ENCODE assay signal across 8 mouse cellular contexts in genomic region chr17:34309683-34310385, GRCm38 (mm10). TPM values are rescaled to one million over a fixed set of nuclear protein-coding genes. Genes with fewer than 3 reads are reported as not detected.
DNase-seq lines count a peak whose midpoint lies in the region; ATAC-seq lines count a peak whose summit lies in the region.

No protein-coding gene starts in this region.

- no peaks in the 10 kb centered on the region for H3K27me3 ChIP-seq in intestine, embryonic 15.5 days (replicated peaks)
- peaks cover 10% of the 10 kb centered on the region for H3K27me3 ChIP-seq in megakaryocyte, embryonic 14.5 days (replicated peaks)

- no peaks in the 10 kb centered on the region for H3K36me3 ChIP-seq in intestine, embryonic 15.5 days
- no peaks in the 10 kb centered on the region for H3K36me3 ChIP-seq in megakaryocyte, embryonic 14.5 days (replicated peaks; ENCODE audit: low read length)

- peak overlapping the region; percentile 78 for H3K4me2 ChIP-seq in intestine, embryonic 15.5 days (replicated peaks)

- peak; percentile 87 for DNase-seq in adrenal gland, postnatal 14 days
- peak; percentile 74 for DNase-seq in embryo, embryonic 10.5 days (ENCODE audit: low spot score)
- DNase-seq in gastrocnemius, postnatal 36 days, result peak; percentile 35 to 40
- DNase-seq in left cerebral cortex, postnatal 25 days (ENCODE audit: low spot score in 2 of 2), result peak; percentile 69 to 78
- DNase-seq in right cerebral cortex, postnatal 14 days, result peak; percentile 70
- DNase-seq in adipocyte (ENCODE audit: low spot score), result no peak

- peak overlapping the region; percentile 54 for H3K4me3 ChIP-seq in intestine, embryonic 15.5 days (replicated peaks)
- peak overlapping the region; percentile 86 for H3K4me3 ChIP-seq in megakaryocyte, embryonic 14.5 days (replicated peaks)

- peak; percentile 89 for ATAC-seq in intestine, embryonic 15.5 days

- 24% methylated on average over 38 of the region's 38 CpGs for WGBS in intestine, embryonic 15.5 days

- peak overlapping the region; percentile 55 for H3K9ac ChIP-seq in intestine, embryonic 15.5 days

- intact Hi-C loops in gastrocnemius, postnatal 36 days (cut with DNase I), result no loop called here
- intact Hi-C loops in left cerebral cortex, postnatal 25 days (cut with DNase I), result no loop called here

- no peaks in the 10 kb centered on the region for H3K9me3 ChIP-seq in intestine, embryonic 15.5 days
- peaks cover 11% of the 10 kb centered on the region for H3K9me3 ChIP-seq in megakaryocyte, embryonic 14.5 days

- H3K27ac ChIP-seq in intestine, embryonic 15.5 days, result no peak overlapping the region

- H3K4me1 ChIP-seq in intestine, embryonic 15.5 days (replicated peaks), result 0 out of 2 replicates have a peak, but pooled peaks cover 2% of the 10 kb centered on the region
- peaks cover 38% of the 10 kb centered on the region for H3K4me1 ChIP-seq in megakaryocyte, embryonic 14.5 days

RNA-seq across cellular contexts. Expression of gene H2-Eb1, which starts 4.2 kb away (rescaled TPM):
- total RNA-seq in adrenal gland, postnatal 14 days (2021), result 22.8 and 92.3 TPM in 2 replicates
- 1 to 10 TPM; 6.8 to 7.0 TPM for total RNA-seq in gastrocnemius, postnatal 36 days (2021)
- polyA plus RNA-seq in intestine, embryonic 15.5 days (2015; fragmentation: Nextera tagmentation; extraction: Ambion mirVana), result 6.9 and 7.4 TPM in 2 replicates
- total RNA-seq in left cerebral cortex, postnatal 25 days (2021), result 1 to 10 TPM; 2.9 to 3.4 TPM
- 2.8 TPM in 1 of 2 replicates, not detected in the other for polyA plus RNA-seq in megakaryocyte, embryonic 14.5 days (2012; ENCODE audit: insufficient read depth, low replicate concordance)

RNA-seq across cellular contexts. Expression of gene H2-Eb2, which starts 15.6 kb away (rescaled TPM):
- total RNA-seq in adrenal gland, postnatal 14 days (2021), result 1.1 TPM in 1 of 2 replicates, not detected in the other
- total RNA-seq in gastrocnemius, postnatal 36 days (2021), result not detected
- not detected in 2 replicates for polyA plus RNA-seq in intestine, embryonic 15.5 days (2015; fragmentation: Nextera tagmentation; extraction: Ambion mirVana)
- not detected for total RNA-seq in left cerebral cortex, postnatal 25 days (2021)
- polyA plus RNA-seq in megakaryocyte, embryonic 14.5 days (2012; ENCODE audit: insufficient read depth, low replicate concordance), result not detected in 2 replicates

RNA-seq across cellular contexts. Expression of gene H2-Aa, which starts 22.2 kb away (rescaled TPM):
- 21.7 and 108 TPM in 2 replicates for total RNA-seq in adrenal gland, postnatal 14 days (2021)
- total RNA-seq in gastrocnemius, postnatal 36 days (2021), result 1 to 10 TPM; 6.0 to 6.9 TPM
- polyA plus RNA-seq in intestine, embryonic 15.5 days (2015; fragmentation: Nextera tagmentation; extraction: Ambion mirVana), result 10.2 TPM in 2 replicates
- total RNA-seq in left cerebral cortex, postnatal 25 days (2021), result 1 to 10 TPM; 1.9 to 2.1 TPM
- 0.64 TPM in 1 of 2 replicates, not detected in the other for polyA plus RNA-seq in megakaryocyte, embryonic 14.5 days (2012; ENCODE audit: insufficient read depth, low replicate concordance)

RNA-seq across cellular contexts. Expression of gene Btnl2, which starts 44.8 kb away (rescaled TPM):
- total RNA-seq in adrenal gland, postnatal 14 days (2021), result 0.26 and 0.64 TPM in 2 replicates
- under 1 TPM; 0.13 to 0.25 TPM for total RNA-seq in gastrocnemius, postnatal 36 days (2021)
- polyA plus RNA-seq in intestine, embryonic 15.5 days (2015; fragmentation: Nextera tagmentation; extraction: Ambion mirVana), result 3.7 and 5.0 TPM in 2 replicates
- under 1 TPM; 0.71 to 0.73 TPM for total RNA-seq in left cerebral cortex, postnatal 25 days (2021)
- not detected in 2 replicates for polyA plus RNA-seq in megakaryocyte, embryonic 14.5 days (2012; ENCODE audit: insufficient read depth, low replicate concordance)

RNA-seq across cellular contexts. Expression of gene H2-Ab1, which starts 52.3 kb away (rescaled TPM):
- total RNA-seq in adrenal gland, postnatal 14 days (2021), result 19.8 and 71.0 TPM in 2 replicates
- 1 to 10 TPM; 5.7 to 6.6 TPM for total RNA-seq in gastrocnemius, postnatal 36 days (2021)
- 17.1 and 21.4 TPM in 2 replicates for polyA plus RNA-seq in intestine, embryonic 15.5 days (2015; fragmentation: Nextera tagmentation; extraction: Ambion mirVana)
- total RNA-seq in left cerebral cortex, postnatal 25 days (2021), result 1 to 10 TPM; 1.8 to 2.7 TPM
- polyA plus RNA-seq in megakaryocyte, embryonic 14.5 days (2012; ENCODE audit: insufficient read depth, low replicate concordance), result 1.8 TPM in 1 of 2 replicates, not detected in the other
